Mouse (Mus musculus): ENCODE results near the gene Map3k20. TPM values are rescaled to one million over a fixed set of nuclear protein-coding genes. Genes with fewer than 3 reads are reported as not detected.

Map3k20 gene
- polyA plus RNA-seq, 1 experiment from 2014 or later = 7.5 TPM

DNA sequence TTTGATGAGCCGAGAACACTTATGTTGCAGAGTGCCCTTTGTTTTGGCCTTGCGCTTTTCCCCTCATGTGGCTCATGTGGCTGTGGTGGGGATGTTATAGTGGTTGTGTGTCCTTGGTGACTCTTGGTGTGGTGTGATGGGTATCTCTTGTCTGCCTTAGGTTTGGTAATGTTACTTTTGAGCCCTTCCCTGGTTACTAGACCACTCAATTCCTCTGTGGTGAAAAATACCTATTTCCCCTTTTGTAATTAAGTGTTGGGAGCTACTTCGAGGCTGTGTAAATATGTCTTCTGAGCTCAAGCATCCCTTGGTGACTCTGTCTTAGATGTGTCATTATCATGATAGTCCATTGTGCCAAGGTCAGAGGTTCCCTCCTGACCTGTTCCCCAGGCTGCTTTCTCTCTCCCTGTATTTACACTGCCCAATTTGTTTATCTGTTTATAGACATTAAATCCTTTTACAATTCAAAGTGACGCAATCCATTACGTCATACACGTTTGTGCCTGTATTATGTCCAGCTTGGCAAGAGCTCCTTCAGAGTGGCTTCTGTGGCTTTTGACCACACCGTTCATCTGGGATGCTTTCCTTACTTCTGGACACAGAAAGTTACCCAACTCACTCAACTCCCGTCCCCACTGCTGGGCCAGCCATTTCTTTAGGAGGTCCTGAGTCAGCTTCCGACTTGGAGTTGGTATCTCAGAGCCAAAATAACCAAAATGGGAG is 15.9 kb downstream of the Map3k20 start:
- Histone ChIP-seq H3K27me3 (no peaks in the 10 kb centered on the region), H3K27ac (replicated peaks) (no peak overlapping the region), H3K4me1 (replicated peaks) (0 out of 2 replicates have a peak, but pooled peaks cover 5% of the 10 kb centered on the region), H3K4me2 (no peak overlapping the region), H3K36me3 (replicated peaks) (peaks cover 40% of the 10 kb centered on the region), H3K4me3 (replicated peaks) (no peak overlapping the region), H3K9ac (no peak overlapping the region), H3K9me3 (replicated peaks) (no peaks in the 10 kb centered on the region)
- 71% methylated on average over 9 of the region's 9 CpGs for WGBS (ENCODE audit: insufficient replicate concordance)
- no peak for ATAC-seq (ENCODE audit: insufficient read depth)

- ATAC-seq (ENCODE audit: insufficient read depth) = no peak
- peaks cover 25% of the 10 kb centered on the region for H3K36me3 ChIP-seq (replicated peaks)
- 86% methylated on average over 7 of the region's 7 CpGs for WGBS (ENCODE audit: insufficient replicate concordance)
- no peak overlapping the region for H3K4me2 ChIP-seq
- no peak overlapping the region for H3K4me3 ChIP-seq (replicated peaks)
- H3K4me1 ChIP-seq (replicated peaks) = 0 out of 2 replicates have a peak, but pooled peaks cover 2% of the 10 kb centered on the region
- no peak overlapping the region for H3K27ac ChIP-seq (replicated peaks)
- H3K9me3 ChIP-seq (replicated peaks) = no peaks in the 10 kb centered on the region
- H3K27me3 ChIP-seq = no peaks in the 10 kb centered on the region
- H3K9ac ChIP-seq = no peak overlapping the region
Observed at GRCm38 (mm10) chr2:72305738-72306137, 20.3 kb downstream of the Map3k20 start.

GRCm38 (mm10) chr2:72308351-72308750 is 22.9 kb downstream of the Map3k20 start:
- WGBS (ENCODE audit: insufficient replicate concordance) = 76% methylated on average over 5 of the region's 5 CpGs
- Histone ChIP-seq H3K4me3 (replicated peaks) (no peak overlapping the region), H3K9ac (no peak overlapping the region), H3K27ac (replicated peaks) (no peak overlapping the region), H3K27me3 (no peaks in the 10 kb centered on the region), H3K9me3 (replicated peaks) (no peaks in the 10 kb centered on the region), H3K36me3 (replicated peaks) (peaks cover 25% of the 10 kb centered on the region), H3K4me2 (no peak overlapping the region), H3K4me1 (replicated peaks) (no peaks in the 10 kb centered on the region)
- ATAC-seq (ENCODE audit: insufficient read depth) = no peak

GRCm38 (mm10) chr2:72308981-72309380 is 23.5 kb downstream of the Map3k20 start:
- Histone ChIP-seq H3K4me3 (replicated peaks) (no peak overlapping the region), H3K27ac (replicated peaks) (no peak overlapping the region), H3K4me2 (no peak overlapping the region), H3K27me3 (no peaks in the 10 kb centered on the region), H3K9ac (no peak overlapping the region), H3K4me1 (replicated peaks) (no peaks in the 10 kb centered on the region), H3K36me3 (replicated peaks) (peaks cover 25% of the 10 kb centered on the region), H3K9me3 (replicated peaks) (no peaks in the 10 kb centered on the region)
- WGBS (ENCODE audit: insufficient replicate concordance) = 78% methylated on average over 5 of the region's 5 CpGs
- ATAC-seq (ENCODE audit: insufficient read depth) = no peak

- Histone ChIP-seq H3K9me3 (replicated peaks) (no peaks in the 10 kb centered on the region), H3K4me3 (replicated peaks) (no peak overlapping the region), H3K27ac (replicated peaks) (no peak overlapping the region), H3K4me2 (no peak overlapping the region), H3K27me3 (no peaks in the 10 kb centered on the region), H3K36me3 (replicated peaks) (0 out of 2 replicates have a peak, but pooled peaks cover 4% of the 10 kb centered on the region), H3K4me1 (replicated peaks) (no peaks in the 10 kb centered on the region), H3K9ac (no peak overlapping the region)
- ATAC-seq (ENCODE audit: insufficient read depth) = no peak
- 79% methylated on average over 8 of the region's 8 CpGs for WGBS (ENCODE audit: insufficient replicate concordance)
Observed at GRCm38 (mm10) chr2:72311486-72311885, 26.0 kb downstream of the Map3k20 start.

- H3K4me2 ChIP-seq = peak overlapping the region; percentile 27; the same call in 1 of the 2 replicates
- H3K27ac ChIP-seq (replicated peaks) = 0 out of 2 replicates have a peak overlapping the region, but pooled peaks have one; percentile 3
- H3K9me3 ChIP-seq (replicated peaks) = no peaks in the 10 kb centered on the region
- H3K36me3 ChIP-seq (replicated peaks) = 0 out of 2 replicates have a peak, but pooled peaks cover 4% of the 10 kb centered on the region
- no peak overlapping the region for H3K9ac ChIP-seq
- peaks cover 2% of the 10 kb centered on the region for H3K4me1 ChIP-seq (replicated peaks)
- peak; percentile 83 for ATAC-seq (ENCODE audit: insufficient read depth)
- H3K4me3 ChIP-seq (replicated peaks) = peak overlapping the region; percentile 14
- 76% methylated on average over 11 of the region's 11 CpGs for WGBS (ENCODE audit: insufficient replicate concordance)
- H3K27me3 ChIP-seq = no peaks in the 10 kb centered on the region
Observed at GRCm38 (mm10) chr2:72313312-72313711, 27.9 kb downstream of the Map3k20 start.

DNA sequence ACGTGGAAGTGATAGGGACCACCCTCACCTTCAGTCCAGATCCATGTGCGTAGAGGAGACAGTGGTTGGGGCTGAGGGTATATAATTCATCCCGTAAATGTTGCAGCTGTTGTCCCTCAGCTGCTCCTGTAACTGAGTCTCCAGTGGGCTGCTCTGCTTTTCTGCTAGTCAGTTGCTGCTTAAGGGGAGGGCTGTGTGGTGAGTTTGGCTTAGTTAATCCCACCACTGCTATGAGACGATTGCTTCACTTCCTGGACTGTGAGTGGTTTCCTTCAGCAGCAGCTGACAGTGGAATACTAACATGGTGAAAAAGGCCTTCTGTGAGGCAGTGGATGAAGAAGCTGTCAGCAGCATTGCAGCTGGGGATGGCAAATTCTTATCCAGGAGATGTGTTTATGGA is 33.0 kb downstream of the Map3k20 start:
- no peaks in the 10 kb centered on the region for H3K36me3 ChIP-seq (replicated peaks)
- no peak overlapping the region for H3K4me3 ChIP-seq (replicated peaks)
- 0 out of 2 replicates have a peak overlapping the region, but pooled peaks have one; percentile 19 for H3K27ac ChIP-seq (replicated peaks)
- H3K4me1 ChIP-seq (replicated peaks) = peaks cover 24% of the 10 kb centered on the region
- no peak for ATAC-seq (ENCODE audit: insufficient read depth)
- 17% methylated on average over 4 of the region's 4 CpGs for WGBS (ENCODE audit: insufficient replicate concordance)
- H3K9ac ChIP-seq = no peak overlapping the region
- H3K4me2 ChIP-seq = no peak overlapping the region
- H3K27me3 ChIP-seq = no peaks in the 10 kb centered on the region
- H3K9me3 ChIP-seq (replicated peaks) = no peaks in the 10 kb centered on the region

GRCm38 (mm10) chr2:72319028-72319798 is 33.8 kb downstream of the Map3k20 start:
- 0 out of 2 replicates have a peak overlapping the region, but pooled peaks have one; percentile 19 for H3K27ac ChIP-seq (replicated peaks)
- 53% methylated on average over 7 of the region's 7 CpGs for WGBS (ENCODE audit: insufficient replicate concordance)

GRCm38 (mm10) chr2:72320661-72321060 is 35.2 kb downstream of the Map3k20 start:
- 43% methylated on average over 2 of the region's 2 CpGs for WGBS (ENCODE audit: insufficient replicate concordance)
- no peak overlapping the region for H3K9ac ChIP-seq
- peaks cover 24% of the 10 kb centered on the region for H3K4me1 ChIP-seq (replicated peaks)
- H3K36me3 ChIP-seq (replicated peaks) = no peaks in the 10 kb centered on the region
- H3K27me3 ChIP-seq = no peaks in the 10 kb centered on the region
- H3K4me3 ChIP-seq (replicated peaks) = no peak overlapping the region
- no peaks in the 10 kb centered on the region for H3K9me3 ChIP-seq (replicated peaks)
- no peak overlapping the region for H3K4me2 ChIP-seq
- H3K27ac ChIP-seq (replicated peaks) = no peak overlapping the region
- ATAC-seq (ENCODE audit: insufficient read depth) = no peak

More at GRCm38 (mm10) chr2:72319028-72319798, 33.8 kb downstream of the Map3k20 start:
- no peaks in the 10 kb centered on the region for H3K27me3 ChIP-seq
- H3K4me3 ChIP-seq (replicated peaks) = no peak overlapping the region
- H3K4me2 ChIP-seq = no peak overlapping the region
- no peak overlapping the region for H3K9ac ChIP-seq
- H3K36me3 ChIP-seq (replicated peaks) = no peaks in the 10 kb centered on the region
- H3K9me3 ChIP-seq (replicated peaks) = no peaks in the 10 kb centered on the region
- ATAC-seq (ENCODE audit: insufficient read depth) = no peak
- H3K4me1 ChIP-seq (replicated peaks) = peaks cover 24% of the 10 kb centered on the region

- Histone ChIP-seq H3K27ac (replicated peaks) (no peak overlapping the region), H3K4me1 (replicated peaks) (peaks cover 24% of the 10 kb centered on the region), H3K4me2 (no peak overlapping the region), H3K4me3 (replicated peaks) (no peak overlapping the region), H3K36me3 (replicated peaks) (no peaks in the 10 kb centered on the region), H3K9ac (no peak overlapping the region), H3K27me3 (no peaks in the 10 kb centered on the region), H3K9me3 (replicated peaks) (no peaks in the 10 kb centered on the region)
- ATAC-seq (ENCODE audit: insufficient read depth) = no peak
- WGBS (ENCODE audit: insufficient replicate concordance) = 61% methylated on average over 5 of the region's 5 CpGs
Observed at GRCm38 (mm10) chr2:72321591-72321990, 36.2 kb downstream of the Map3k20 start.

- H3K4me3 ChIP-seq (replicated peaks) = no peak overlapping the region
- peaks cover 24% of the 10 kb centered on the region for H3K4me1 ChIP-seq (replicated peaks)
- 45% methylated on average over 11 of the region's 11 CpGs for WGBS (ENCODE audit: insufficient replicate concordance)
- no peaks in the 10 kb centered on the region for H3K36me3 ChIP-seq (replicated peaks)
- peak overlapping the region; percentile 5; the same call in 1 of the 2 replicates for H3K4me2 ChIP-seq
- H3K27ac ChIP-seq (replicated peaks) = no peak overlapping the region
- H3K9ac ChIP-seq = no peak overlapping the region
- no peaks in the 10 kb centered on the region for H3K27me3 ChIP-seq
- no peak for ATAC-seq (ENCODE audit: insufficient read depth)
- no peaks in the 10 kb centered on the region for H3K9me3 ChIP-seq (replicated peaks)
Observed at GRCm38 (mm10) chr2:72322681-72323353, 37.4 kb downstream of the Map3k20 start.
